Mouse (Mus musculus): ENCODE data around the gene Ttll12.

Gene Ttll12

DNA sequence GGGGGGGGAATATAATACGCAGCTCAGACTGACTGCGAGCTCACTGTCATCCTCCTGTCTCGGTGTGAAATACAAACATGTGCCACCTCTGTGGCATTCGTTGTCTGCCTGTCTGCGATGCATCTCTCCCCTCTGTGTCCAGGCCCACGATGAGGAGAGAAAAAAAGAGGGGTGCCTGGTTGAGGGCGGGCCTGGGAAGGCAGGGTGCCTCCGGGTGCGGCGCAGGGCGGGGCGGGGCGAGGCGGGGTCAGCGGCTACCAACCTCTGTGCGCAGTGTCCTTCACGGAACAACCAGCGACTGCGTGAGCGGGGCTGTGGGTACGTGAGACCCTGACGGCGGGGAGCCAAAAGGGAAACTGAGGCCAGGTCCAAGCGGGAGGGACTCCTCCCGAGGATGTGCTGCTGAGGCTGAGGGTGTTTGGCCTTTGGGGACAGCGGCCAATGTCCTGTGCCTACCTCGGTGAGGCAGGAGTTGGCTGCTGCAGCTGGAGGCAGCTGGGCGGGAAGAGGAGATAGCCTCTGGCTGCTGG, 31.6 kb downstream of the Ttll12 start, which contains the start of the genes Tspo and Mcat:
Gene Tspo (plus strand): TSS at position 266 of the 530 bp plus-strand sequence.
Gene Mcat (minus strand): TSS at position 461 of the 530 bp plus-strand sequence.
- no peak for DNase-seq (ENCODE audit: low spot score)

DNA sequence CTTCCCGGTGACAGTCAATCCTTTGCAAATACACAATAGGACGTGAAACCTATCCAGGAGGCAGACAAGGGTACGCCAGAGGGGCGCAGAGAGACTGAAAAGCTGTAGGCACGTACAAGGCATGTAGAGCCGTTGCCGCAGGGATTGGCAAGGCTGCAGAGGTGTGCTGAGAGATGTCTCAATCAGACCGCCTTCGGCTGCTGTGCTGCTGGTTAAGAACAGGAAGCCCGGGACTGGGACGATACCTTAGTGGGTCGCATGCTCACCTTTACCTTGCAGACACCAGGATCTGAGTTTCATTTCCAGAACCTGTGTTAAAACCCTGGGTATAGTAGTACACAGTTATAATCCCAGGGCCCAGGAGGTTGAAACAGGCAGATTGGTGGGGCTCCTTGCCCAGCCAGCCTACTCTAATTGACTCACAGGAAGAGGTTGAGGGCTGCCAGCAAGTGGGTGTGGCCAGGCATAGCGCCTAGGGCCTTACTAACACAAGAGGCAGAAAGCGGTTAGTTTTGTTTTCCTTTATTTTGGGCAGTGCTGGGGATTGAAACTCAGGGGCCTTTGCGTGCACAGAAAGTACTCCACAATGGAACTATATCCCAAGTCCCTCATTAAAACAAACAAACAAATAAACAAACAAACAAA, 32.2 kb downstream of the Ttll12 start:
- peak; percentile 65 for DNase-seq (ENCODE audit: low spot score)

DNA sequence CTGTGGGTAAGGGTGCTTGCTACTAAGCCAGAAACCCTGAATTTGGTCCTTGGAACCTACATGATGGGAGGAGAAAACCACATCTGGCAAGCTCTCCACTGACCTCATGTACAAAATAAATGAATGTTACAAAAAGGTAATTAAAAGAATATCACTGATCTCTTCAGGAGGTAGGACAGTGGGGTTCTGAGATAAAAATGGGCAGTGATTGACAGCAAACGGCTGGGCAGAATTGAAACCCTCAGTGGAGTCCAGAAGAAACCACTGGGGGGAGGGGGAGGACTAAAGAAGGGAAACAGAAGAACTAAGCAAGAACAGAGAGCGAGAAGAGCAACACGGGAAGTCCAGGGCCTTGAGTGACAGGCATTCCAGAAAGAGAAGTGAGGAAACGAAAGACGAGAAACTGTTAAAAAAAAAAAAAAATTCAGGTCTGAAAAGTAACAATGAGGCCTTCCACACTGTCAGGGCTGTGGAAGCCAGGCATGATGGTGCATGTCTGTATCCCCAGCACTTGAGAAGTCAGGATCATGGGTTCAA, 33.9 kb downstream of the Ttll12 start:
- no peak for DNase-seq (ENCODE audit: low spot score)

DNA sequence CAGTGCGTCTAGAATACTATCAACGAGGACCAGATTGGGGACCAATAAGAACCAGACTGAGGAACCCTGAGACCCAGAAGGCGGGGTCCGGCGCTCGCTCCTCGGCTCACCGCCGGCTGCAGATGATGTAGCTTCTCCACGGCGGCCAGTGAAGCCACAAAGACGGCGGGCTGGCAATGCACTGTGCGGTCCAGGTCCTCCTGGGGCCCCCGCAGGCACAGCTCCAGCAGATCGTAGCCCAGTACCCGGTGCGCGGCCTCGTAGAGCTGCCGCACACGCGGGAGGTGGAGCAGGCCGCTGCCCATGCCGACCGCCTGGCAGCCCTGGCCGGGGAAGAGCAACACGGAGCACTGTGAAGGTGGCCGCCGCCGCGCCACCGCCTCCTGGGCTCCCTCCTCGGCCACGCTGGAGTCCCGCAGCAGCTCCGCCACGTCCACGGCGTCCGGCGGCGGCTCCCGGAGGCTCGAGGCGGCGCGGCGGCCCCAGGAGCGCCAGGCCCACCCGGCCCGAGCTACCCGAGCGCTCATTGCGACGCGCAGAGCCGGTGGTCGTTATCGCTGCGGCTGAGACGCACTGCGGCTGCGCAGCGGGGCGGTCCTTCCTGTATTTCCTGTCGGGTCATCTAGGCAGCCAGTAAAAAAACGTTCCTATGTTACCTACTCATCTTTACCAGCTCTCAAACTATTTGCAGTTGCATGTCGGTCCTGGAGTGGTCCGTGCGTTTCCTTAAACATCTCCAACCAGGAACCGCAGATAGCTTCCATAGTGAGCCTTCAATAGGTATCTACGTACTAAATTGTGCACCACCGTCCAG, 39.6 kb downstream of the Ttll12 start:
- peak; percentile 93 for DNase-seq (ENCODE audit: low spot score)

DNA sequence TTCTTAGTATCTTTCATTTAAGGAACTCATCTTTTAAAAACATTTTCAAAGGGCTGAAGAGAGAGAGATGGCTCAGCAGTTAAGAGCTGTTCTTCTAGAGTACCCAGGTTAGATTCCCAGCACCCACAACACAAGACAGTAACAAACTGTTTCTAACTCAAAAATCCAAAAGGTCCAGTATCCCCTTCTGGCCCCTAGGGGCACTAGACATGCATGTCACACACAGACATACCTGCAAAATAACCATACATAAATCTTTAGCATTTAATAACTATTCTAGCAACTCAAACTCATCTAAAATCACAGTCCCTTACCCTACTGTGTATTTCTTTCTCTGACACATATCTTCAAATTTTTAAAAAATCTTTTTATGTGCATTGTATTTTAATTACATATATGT, 41.1 kb downstream of the Ttll12 start:
- peak; percentile 22 for DNase-seq (ENCODE audit: low spot score)

- DNase-seq (ENCODE audit: low spot score): no peak
Measured at GRCm38 (mm10) chr15:83550137-83550536, 44.8 kb downstream of the Ttll12 start.

DNA sequence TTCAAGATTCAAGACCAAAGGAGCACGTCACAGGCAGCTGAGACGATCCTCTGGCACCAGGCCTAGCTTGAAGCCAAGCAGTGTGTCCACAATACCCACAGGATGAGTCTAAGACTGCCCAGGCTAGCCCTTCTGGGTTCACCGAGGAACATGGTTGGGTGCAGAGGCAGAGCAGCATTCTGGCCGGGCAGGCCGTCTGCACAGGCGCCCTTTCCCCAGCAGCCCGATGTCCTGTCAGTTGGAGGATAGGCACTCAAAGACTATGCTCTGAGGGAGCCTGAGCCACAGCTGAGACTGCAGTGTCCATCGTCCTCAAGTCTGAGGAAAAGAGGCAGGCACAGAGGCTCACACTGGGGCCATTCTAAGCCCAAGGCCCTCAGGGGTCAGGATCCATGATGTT, 47.8 kb downstream of the Ttll12 start:
- no peak for DNase-seq (ENCODE audit: low spot score)

- no peak for DNase-seq (ENCODE audit: low spot score)
Measured at GRCm38 (mm10) chr15:83546029-83546428, 48.9 kb downstream of the Ttll12 start.

DNA sequence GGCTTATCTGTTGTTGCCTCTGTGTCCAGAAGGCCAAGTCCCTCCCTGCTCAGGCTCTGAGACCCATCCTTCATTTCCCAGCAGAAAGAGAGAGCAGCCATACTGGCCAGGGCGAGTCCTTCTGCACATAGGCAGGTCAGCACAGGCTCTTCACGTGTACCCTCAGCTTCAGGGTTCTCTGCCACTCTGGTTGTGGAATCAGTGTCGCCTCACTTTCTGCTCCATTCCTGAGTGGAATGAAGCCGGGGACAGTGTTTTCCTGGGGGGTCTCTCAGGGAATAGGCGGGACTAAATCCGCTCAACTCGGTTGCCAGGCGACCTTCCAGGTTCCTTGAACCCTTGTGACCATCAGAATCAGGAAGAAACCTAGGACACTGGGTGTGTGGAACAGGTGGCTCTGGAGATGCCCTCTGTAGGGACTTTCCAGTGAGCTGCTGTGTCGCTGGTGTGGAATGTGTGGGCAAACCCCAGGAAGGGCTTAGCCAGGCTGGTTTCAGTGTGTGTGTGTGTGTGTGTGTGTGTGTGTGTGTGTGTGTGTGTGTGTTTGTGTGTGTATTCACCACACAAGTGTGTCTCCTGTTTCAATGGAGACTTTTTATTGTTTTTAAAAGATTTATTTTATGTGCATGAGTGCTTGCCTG, 53.2 kb downstream of the Ttll12 start:
- no peak for DNase-seq (ENCODE audit: low spot score)

GRCm38 (mm10) chr15:83539905-83540304, 55.1 kb downstream of the Ttll12 start:
- no peak for DNase-seq (ENCODE audit: low spot score)

- DNase-seq (ENCODE audit: low spot score): no peak
Measured at GRCm38 (mm10) chr15:83538855-83539254, 56.1 kb downstream of the Ttll12 start.

DNA sequence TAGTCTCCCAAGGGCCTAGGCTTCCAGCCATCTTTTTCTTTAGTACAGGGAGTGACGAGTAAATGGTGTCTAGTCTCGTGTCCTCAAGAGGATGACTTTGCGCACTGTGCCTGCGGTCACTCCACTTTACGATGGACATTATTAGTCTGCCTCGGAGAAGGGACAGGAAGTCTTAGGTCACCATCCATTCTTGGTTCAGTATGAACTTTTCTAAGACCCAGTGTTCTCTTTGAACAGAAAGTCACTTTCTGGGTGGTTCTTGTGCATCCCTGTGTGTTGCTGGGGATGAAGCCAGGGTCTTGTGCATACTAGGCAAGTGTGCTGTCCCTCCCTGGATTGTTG, 59.1 kb downstream of the Ttll12 start:
- DNase-seq (ENCODE audit: low spot score): no peak

DNA sequence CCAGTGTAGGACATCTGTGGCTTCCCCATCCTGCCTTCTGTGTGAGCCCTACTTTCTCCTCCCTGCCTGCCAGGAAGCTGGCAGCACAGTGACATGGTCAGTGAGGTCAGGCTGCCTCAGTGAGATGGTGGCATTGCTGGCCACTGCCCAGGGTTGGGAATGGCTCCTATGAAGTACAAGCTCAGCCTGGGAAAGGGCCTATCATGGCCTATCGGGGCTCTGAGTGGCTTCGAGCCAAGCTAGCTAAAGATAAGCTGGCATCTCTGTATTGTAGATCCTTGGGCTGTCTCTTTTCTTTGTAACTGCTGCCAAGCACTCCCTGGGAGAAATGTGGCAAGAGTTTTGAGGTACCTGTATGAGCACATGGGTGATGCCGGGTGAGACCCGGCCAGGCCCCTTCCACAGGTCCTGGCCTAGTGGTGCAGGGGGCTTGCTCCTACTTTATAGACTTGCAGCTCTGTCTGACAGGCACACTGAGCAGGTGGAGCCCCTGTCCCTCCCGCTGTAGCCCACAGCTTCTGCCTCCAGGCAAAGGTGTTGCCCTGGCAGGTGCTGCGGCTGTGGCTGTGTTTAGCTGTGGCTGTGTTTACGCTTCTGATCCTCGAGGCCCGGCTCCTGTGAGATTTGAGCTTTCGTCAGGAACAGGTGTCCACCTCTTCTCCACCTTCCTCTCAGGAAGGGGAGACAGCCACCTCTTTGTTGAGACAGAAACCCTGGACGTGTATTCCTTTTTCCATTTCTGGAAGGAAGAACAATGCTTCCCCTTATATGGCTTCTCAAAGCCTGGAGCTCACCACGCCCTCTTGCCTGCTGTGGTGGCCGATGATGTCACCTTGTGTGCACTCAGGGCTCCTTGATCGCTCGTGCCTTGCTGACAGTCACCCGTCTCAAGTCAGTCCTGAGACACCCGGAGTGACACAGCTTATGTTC, 59.7 kb downstream of the Ttll12 start:
- DNase-seq (ENCODE audit: low spot score): no peak

DNA sequence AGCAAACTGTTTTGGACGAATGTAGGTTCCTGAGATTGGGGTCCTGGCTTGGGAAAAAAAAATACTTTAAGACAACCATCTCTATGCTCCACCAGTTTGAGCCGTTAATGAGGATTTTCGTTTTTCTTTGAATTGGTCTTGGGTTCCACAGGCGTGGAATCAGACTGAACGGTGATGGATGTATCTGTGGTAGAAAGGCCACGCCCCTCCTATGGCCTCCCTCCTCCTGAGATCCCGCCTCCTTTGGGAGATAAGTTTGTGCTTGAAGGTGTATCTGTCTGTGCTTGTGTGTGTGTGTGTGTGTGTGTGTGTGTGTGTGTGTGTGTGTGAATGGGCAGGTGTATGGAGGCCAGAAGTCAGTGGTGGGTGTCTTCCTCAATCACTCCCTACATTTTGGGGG, 62.4 kb downstream of the Ttll12 start:
- no peak for DNase-seq (ENCODE audit: low spot score)

GRCm38 (mm10) chr15:83531961-83532469, 62.9 kb downstream of the Ttll12 start:
- DNase-seq (ENCODE audit: low spot score): no peak

- no peak for DNase-seq (ENCODE audit: low spot score)
Measured at GRCm38 (mm10) chr15:83530688-83531087, 64.3 kb downstream of the Ttll12 start.

GRCm38 (mm10) chr15:83530233-83530632, 64.7 kb downstream of the Ttll12 start:
- DNase-seq (ENCODE audit: low spot score): no peak

DNA sequence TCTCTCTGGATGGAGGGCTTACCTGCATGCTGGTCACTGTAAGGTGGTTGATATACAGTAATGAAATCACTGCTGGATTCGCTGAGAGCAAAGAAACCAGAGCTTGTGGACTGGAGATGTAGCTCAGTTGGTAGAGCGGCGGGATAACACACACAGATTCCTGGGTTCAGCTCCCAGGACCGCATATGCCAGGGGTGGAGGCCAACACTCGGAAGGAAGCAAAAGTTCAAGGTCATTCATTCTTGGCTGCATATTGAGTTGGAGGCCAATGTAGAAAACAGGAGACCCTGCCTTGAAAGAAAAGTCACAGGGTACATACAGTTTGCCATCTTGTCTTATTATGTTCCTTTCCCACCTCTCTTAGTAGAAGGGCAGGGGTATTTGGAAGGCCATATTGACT, 65.2 kb downstream of the Ttll12 start:
- no peak for DNase-seq (ENCODE audit: low spot score)

GRCm38 (mm10) chr15:83528892-83529291, 66.1 kb downstream of the Ttll12 start:
- no peak for DNase-seq (ENCODE audit: low spot score)

GRCm38 (mm10) chr15:83527747-83528146, 67.2 kb downstream of the Ttll12 start:
- DNase-seq (ENCODE audit: low spot score): no peak

DNA sequence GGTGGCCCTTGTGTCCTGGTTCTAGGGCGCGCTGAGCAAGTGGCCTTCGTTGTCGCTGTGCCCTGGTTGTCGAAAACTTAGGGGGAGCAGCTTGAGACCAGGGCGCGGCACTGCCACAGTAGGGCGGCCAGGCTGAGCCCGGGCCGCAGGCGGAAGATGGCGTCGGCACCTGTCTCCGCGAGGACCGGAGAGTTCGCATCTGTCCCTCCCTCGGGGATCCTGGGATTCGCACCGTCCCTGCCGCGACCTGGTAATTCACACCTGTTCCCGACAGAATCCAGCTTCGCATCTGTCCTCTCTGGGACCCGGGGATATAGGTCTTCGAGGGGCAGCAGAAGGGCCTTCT, 67.9 kb downstream of the Ttll12 start:
- no peak for DNase-seq (ENCODE audit: low spot score)

All from embryo, embryonic 10.5 days (tissue).